Mouse (Mus musculus) E14TG2a.4 (cell line): ENCODE results near the gene Olfr733.

Experiments used
- H3K27me3 ChIP-seq: 2 replicates; pipeline ENCODE4 v1.6.1; 2014; ENCODE audit warnings: low read length, control low read depth; ENCODE audit not compliant: insufficient read depth
- H3K36me3 ChIP-seq: 2 replicates; pipeline ENCODE4 v1.6.1; 2014; ENCODE audit warnings: low read length, control low read depth; ENCODE audit not compliant: insufficient read depth
- H3K4me1 ChIP-seq: replicated peaks from 2 replicates; pipeline ENCODE4 v1.6.1; 2014; ENCODE audit warnings: low read depth, low read length, control low read depth
- H3K4me3 ChIP-seq: replicated peaks from 2 replicates; pipeline ENCODE4 v1.5.1; 2014; ENCODE audit warnings: mild to moderate bottlenecking, low read length
- H3K9me3 ChIP-seq: 2 replicates; pipeline ENCODE4 v1.6.1; 2014; ENCODE audit warnings: low read length, control low read depth
- CTCF ChIP-seq: conservative IDR thresholded peaks from 2 replicates; pipeline ENCODE4 v1.5.1; 2014; ENCODE audit warnings: low read length
- NANOG ChIP-seq: IDR thresholded peaks from 2 replicates; pipeline ENCODE4 v1.6.1; 2014; ENCODE audit warnings: borderline replicate concordance, low read length, mixed read lengths
- POU5F1 ChIP-seq: IDR thresholded peaks from 2 replicates; pipeline ENCODE4 v1.6.1; 2014; ENCODE audit warnings: low read length, borderline replicate concordance

Olfr733 gene

DNA sequence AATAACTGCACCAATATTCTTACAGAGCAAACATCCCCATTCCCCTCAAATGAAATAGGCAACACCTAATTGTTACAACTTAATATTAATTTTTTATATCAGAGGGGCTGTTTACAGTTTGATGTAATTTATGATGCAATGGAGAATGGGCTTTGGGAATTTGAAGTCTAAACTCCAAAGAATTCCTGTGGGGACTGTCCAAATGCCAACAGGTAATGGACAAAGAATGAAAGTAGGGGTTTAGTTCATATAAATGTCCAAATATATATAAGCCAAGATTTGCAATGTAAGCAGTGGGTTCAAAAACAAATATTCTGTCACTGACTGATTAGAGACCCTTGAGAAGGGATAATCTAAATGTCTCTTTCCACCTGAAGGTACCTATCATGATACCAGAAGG, at the start of gene Olfr733:
Gene Olfr733, minus strand, starts transcription at position 101 of the 400 bp plus-strand sequence.
- Histone ChIP-seq H3K9me3 (no peaks in the 10 kb centered on the region), H3K4me1 (no peaks in the 10 kb centered on the region), H3K36me3 (no peaks in the 10 kb centered on the region), H3K4me3 (no peak within 1 kb of the TSS), H3K27me3 (no peaks in the 10 kb centered on the region)
- TF ChIP-seq POU5F1 (no peak), CTCF (no peak), NANOG (no peak)

- no peak for TF ChIP-seq NANOG
- TF ChIP-seq CTCF: no peak
- TF ChIP-seq POU5F1: no peak
- Histone ChIP-seq H3K4me1 (no peaks in the 10 kb centered on the region), H3K9me3 (no peaks in the 10 kb centered on the region), H3K36me3 (no peaks in the 10 kb centered on the region), H3K4me3 (no peak within 1 kb of the TSS), H3K27me3 (no peaks in the 10 kb centered on the region)
Observed at GRCm38 (mm10) chr14:50348796-50349195, 47.5 kb upstream of the Olfr733 start, which contains the start of gene Olfr735. TSS of gene Olfr735 (minus strand) at chr14:50348872.

GRCm38 (mm10) chr14:50326661-50327060, 25.3 kb upstream of the Olfr733 start, which contains the start of gene Olfr734:
TSS of gene Olfr734 (minus strand) at chr14:50326761.
- H3K36me3 ChIP-seq: no peaks in the 10 kb centered on the region
- no peaks in the 10 kb centered on the region for H3K27me3 ChIP-seq
- H3K4me1 ChIP-seq: no peaks in the 10 kb centered on the region
- no peak within 1 kb of the TSS for H3K4me3 ChIP-seq
- TF ChIP-seq CTCF: no peak
- H3K9me3 ChIP-seq: peaks cover 7% of the 10 kb centered on the region; the same call in 1 of the 2 replicates

- H3K9me3 ChIP-seq: no peaks in the 10 kb centered on the region
- no peak for TF ChIP-seq POU5F1
- TF ChIP-seq CTCF: no peak
- TF ChIP-seq NANOG: no peak
- H3K4me3 ChIP-seq: no peak within 1 kb of the TSS
- H3K27me3 ChIP-seq: no peaks in the 10 kb centered on the region
- no peaks in the 10 kb centered on the region for H3K4me1 ChIP-seq
- no peaks in the 10 kb centered on the region for H3K36me3 ChIP-seq
Observed at GRCm38 (mm10) chr14:50284106-50284505, 17.2 kb downstream of the Olfr733 start, which contains the start of gene Olfr732. TSS of gene Olfr732 (minus strand) at chr14:50284206.
